Mouse (Mus musculus) liver, embryonic 16.5 days (tissue): ENCODE results near the gene Pdgfd. TPM values are rescaled to one million over a fixed set of nuclear protein-coding genes. Genes with fewer than 3 reads are reported as not detected.
"Not testable (repeated sequence)": the region's sequence is repeated elsewhere in the genome, so short reads cannot be mapped to it uniquely, and the experiment has no call there.

ENCODE experiments used
- ATAC-seq: fragments of 200-750 bp; cut with Nextera tagmentation; 2 replicates; pipeline ENCODE4 v1.8.0; 2017; ENCODE audit warnings: low read depth, mild to moderate bottlenecking, moderate number of reproducible peaks, moderate library complexity
- H3K27ac ChIP-seq: fragments of 300-500 bp; sonication (generic); 2 replicates; pipeline ENCODE4 v1.5.1; 2014; ENCODE audit warnings: mild to moderate bottlenecking, low read length
- H3K27me3 ChIP-seq: fragments of 300-500 bp; sonication (generic); 2 replicates; pipeline ENCODE4 v1.6.1; 2014; ENCODE audit warnings: low read depth, low read length, mixed read lengths; ENCODE audit not compliant: control insufficient read depth, insufficient read depth
- H3K36me3 ChIP-seq: fragments of 300-500 bp; sonication (generic); 2 replicates; pipeline ENCODE4 v1.6.1; 2014; ENCODE audit warnings: mild to moderate bottlenecking; ENCODE audit not compliant: control insufficient read depth, insufficient read depth
- H3K4me1 ChIP-seq: fragments of 300-500 bp; sonication (generic); 2 replicates; pipeline ENCODE4 v1.6.1; 2014; ENCODE audit warnings: low read depth, low read length, mixed read lengths; ENCODE audit not compliant: control insufficient read depth
- H3K4me2 ChIP-seq: fragments of 300-500 bp; sonication (generic); 2 replicates; pipeline ENCODE4 v1.6.1; 2014; ENCODE audit warnings: low read depth, low read length, mixed read lengths
- H3K4me3 ChIP-seq: fragments of 300-500 bp; sonication (generic); 2 replicates; pipeline ENCODE4 v1.5.1; 2014; ENCODE audit warnings: low read depth, mild to moderate bottlenecking, low read length
- H3K9ac ChIP-seq: fragments of 300-500 bp; sonication (generic); 2 replicates; pipeline ENCODE4 v1.6.1; 2014; ENCODE audit warnings: low read depth, low read length
- H3K9me3 ChIP-seq: fragments of 300-500 bp; sonication (generic); replicated peaks from 2 replicates; pipeline ENCODE4 v1.6.1; 2016; ENCODE audit warnings: low read length; ENCODE audit not compliant: control insufficient read depth
- WGBS: fragments of 180-500 bp; shearing (Covaris S2); extraction: QIAGEN DNeasy Blood & Tissue Kit; methylation state at CpG from one replicate; pipeline ENCODE4 v1.1.7; 2014; ENCODE audit not compliant: insufficient replicate concordance; 5-methylcytosine and 5-hydroxymethylcytosine counted together
- polyA plus RNA-seq: library from polyadenylated mRNA; unstranded; fragments of >200 nt; fragmentation: Nextera tagmentation; extraction: Ambion mirVana; gene quantifications from 2 replicates; pipeline ENCODE4 v1.2.1, GENCODE M21; 2015

The Pdgfd gene
- polyA plus RNA-seq, 1 experiment from 2014 or later = 0.53 TPM

DNA sequence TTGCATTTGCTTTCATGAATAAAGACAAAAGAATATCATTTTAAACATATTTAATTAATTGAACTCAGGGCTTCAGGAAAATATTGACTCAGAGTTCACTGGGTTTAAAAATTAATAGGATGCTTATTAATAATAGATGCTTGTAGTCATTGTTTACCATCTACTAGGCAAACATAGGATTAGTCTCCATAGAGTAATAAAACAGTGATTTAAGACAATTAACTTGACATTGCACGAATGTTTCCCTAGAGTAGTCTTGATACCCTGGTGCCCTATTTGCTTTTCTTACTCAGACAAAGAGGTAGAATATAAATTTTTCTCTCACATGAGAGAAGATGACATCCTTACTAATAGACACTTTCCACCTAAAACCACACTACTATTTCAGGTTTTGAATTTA, 49.1 kb downstream of the Pdgfd start:
- Histone ChIP-seq H3K36me3 (no peaks in the 10 kb centered on the region), H3K27ac (no peak overlapping the region), H3K4me2 (no peak overlapping the region), H3K27me3 (no peaks in the 10 kb centered on the region), H3K4me1 (no peaks in the 10 kb centered on the region), H3K9me3 (no peaks in the 10 kb centered on the region), H3K4me3 (no peak overlapping the region), H3K9ac (no peak overlapping the region)
- WGBS = 53% methylated on average over 1 of the region's 1 CpGs
- ATAC-seq = no peak

DNA sequence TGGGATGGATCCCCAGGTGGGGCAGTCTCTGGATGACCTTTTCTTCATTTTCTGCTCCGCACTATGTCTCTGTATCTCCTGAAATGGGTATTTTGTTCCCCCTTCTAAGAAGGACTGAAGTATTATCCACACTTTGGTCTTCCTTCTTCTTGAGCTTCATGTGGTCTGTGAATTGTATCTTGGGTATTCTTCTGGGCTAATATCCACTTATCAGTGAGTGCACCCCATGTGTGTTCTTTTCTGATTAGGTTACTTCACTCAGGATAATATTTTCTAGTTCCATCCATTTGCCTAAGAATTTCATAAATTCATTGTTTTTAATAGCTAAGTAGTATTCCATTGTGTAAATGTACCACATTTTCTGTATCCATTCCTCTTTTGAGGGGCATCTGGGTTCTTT, 67.6 kb downstream of the Pdgfd start:
- 58% methylated on average over 1 of the region's 1 CpGs for WGBS
- H3K9ac ChIP-seq, H3K27ac ChIP-seq, H3K4me1 ChIP-seq, H3K9me3 ChIP-seq, H3K27me3 ChIP-seq, H3K4me2 ChIP-seq, H3K36me3 ChIP-seq, H3K4me3 ChIP-seq: not testable (repeated sequence)
- ATAC-seq = peak; percentile 62

DNA sequence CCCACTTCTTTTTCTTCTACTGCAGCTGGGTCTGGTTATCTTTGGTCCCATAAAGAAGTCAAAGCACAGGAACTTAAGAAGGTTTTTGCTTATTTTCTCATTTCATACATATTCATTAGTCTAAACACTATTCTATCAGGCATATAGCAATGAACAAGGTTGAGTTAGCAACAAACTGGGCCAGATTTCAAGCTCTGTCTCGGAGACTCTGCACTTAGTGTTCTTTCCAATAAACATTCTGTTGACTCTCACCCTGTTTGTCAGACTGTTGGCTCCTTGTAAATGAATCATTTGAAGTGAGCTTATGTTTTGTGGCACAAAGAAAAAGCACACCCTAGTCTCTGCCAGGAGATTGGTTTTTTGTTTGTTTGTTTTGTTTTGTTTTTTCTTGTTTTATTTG, 81.9 kb downstream of the Pdgfd start:
- H3K9ac ChIP-seq = no peak overlapping the region
- H3K4me2 ChIP-seq = no peak overlapping the region
- no peaks in the 10 kb centered on the region for H3K4me1 ChIP-seq
- H3K36me3 ChIP-seq = no peaks in the 10 kb centered on the region
- no peak overlapping the region for H3K27ac ChIP-seq
- H3K4me3 ChIP-seq = no peak overlapping the region
- WGBS = 38% methylated on average over 1 of the region's 1 CpGs
- ATAC-seq = no peak
- H3K9me3 ChIP-seq = no peaks in the 10 kb centered on the region
- no peaks in the 10 kb centered on the region for H3K27me3 ChIP-seq

DNA sequence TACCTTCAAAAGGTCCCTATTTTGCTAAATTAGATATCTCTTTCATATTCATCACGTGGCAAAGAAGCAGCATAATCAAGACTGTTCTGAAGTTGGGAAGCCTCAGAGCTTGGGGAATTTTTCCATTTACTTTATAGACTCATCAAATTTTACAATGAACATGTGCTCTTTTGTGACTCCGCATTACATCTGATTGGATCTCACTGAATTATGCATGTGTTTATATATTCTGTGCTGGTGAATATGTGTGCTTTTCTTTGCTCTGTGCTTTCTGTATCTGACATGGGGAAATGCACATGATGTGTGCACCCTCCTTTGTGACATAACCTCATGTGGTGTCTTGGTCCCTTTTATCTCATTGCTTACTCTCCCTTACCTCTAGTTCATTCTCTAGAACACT, 83.6 kb downstream of the Pdgfd start:
- Histone ChIP-seq H3K27ac (no peak overlapping the region), H3K27me3 (no peaks in the 10 kb centered on the region), H3K4me2 (no peak overlapping the region), H3K36me3 (no peaks in the 10 kb centered on the region), H3K9me3 (no peaks in the 10 kb centered on the region), H3K9ac (no peak overlapping the region), H3K4me1 (no peaks in the 10 kb centered on the region), H3K4me3 (no peak overlapping the region)
- WGBS = 61% methylated on average over 2 of the region's 2 CpGs
- ATAC-seq = no peak

DNA sequence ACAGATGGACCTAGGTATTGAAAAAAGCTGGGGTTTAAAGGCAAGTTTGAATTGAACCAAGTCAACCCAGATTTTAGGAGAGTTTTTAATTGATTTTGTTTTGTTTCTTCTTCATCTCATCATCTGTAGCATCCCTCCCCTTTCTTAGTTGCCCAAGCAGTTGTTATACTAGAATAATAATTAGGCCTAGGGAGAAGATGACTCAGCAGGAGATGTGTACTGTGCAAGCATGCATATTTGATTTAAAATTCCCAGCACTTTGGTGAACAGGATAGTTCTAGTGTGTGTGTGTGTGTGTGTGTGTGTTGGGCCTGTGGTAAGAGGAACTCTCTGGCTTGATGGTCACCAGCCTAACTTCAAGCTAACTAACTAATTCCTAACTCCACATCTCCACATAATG, 88.7 kb downstream of the Pdgfd start:
- Histone ChIP-seq H3K27me3 (no peaks in the 10 kb centered on the region), H3K36me3 (no peaks in the 10 kb centered on the region)
- no peak for ATAC-seq

DNA sequence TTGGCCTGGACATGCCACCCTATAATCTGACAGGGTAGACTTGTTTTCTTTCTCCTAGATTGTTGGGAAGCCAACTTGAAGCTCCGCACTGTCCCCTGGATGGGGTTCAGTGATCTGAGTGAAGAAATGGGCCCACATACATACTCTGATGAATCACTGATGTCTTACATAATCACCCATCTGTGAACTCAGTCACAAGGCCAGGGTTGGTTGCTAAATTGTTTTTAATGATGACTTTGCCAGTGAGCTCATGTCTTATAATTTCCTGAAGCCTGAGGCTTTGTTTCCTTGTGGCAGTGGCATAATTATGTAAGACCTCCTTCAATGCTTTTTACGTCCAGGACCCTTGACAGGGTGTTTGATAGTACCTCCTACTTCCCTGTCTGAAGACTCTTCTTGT, 96.4 kb downstream of the Pdgfd start:
- H3K4me2 ChIP-seq = no peak overlapping the region
- H3K4me3 ChIP-seq = no peak overlapping the region
- WGBS = 64% methylated on average over 2 of the region's 2 CpGs
- no peak for ATAC-seq
- H3K4me1 ChIP-seq = no peaks in the 10 kb centered on the region
- no peaks in the 10 kb centered on the region for H3K27me3 ChIP-seq
- H3K9me3 ChIP-seq = no peaks in the 10 kb centered on the region
- H3K27ac ChIP-seq = no peak overlapping the region
- no peak overlapping the region for H3K9ac ChIP-seq
- no peaks in the 10 kb centered on the region for H3K36me3 ChIP-seq

More for the DNA sequence above, 88.7 kb downstream of the Pdgfd start:
- no peak overlapping the region for H3K4me2 ChIP-seq
- no peak overlapping the region for H3K4me3 ChIP-seq
- no peaks in the 10 kb centered on the region for H3K9me3 ChIP-seq
- no peak overlapping the region for H3K27ac ChIP-seq
- H3K4me1 ChIP-seq = no peaks in the 10 kb centered on the region
- no peak overlapping the region for H3K9ac ChIP-seq

DNA sequence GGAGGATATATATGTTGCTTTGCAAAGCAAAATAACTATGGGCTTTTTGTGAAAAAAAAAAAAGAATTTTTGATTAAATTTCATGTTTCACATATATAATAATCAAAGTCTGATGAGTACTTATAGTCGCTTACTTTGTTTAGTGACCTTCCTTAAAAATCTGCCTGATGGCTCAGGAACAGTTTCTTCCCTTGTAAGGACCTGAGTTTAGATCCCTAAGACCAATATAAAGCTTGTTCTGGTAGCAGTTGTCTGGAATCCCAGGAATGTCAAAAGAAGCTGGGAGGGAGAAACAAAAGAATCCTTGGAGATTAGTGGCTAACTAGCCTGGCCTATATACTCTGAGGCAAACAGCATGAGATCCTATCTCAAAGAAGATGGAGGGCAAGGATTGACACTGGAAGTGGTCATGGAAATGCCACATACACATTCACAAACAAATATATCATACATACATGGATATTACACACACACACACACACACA, 101.5 kb downstream of the Pdgfd start, which contains the start of gene Ddi1:
Ddi1 (minus strand) TSS at position 51 of the 485 bp plus-strand sequence.
- Histone ChIP-seq H3K9me3 (no peaks in the 10 kb centered on the region), H3K27me3 (no peaks in the 10 kb centered on the region), H3K4me3 (no peak within 1 kb of the TSS), H3K4me1 (no peaks in the 10 kb centered on the region), H3K27ac (no peak within 1 kb of the TSS), H3K4me2 (no peak within 1 kb of the TSS), H3K36me3 (no peaks in the 10 kb centered on the region), H3K9ac (no peak within 1 kb of the TSS)
- WGBS = 61% methylated on average over 1 of the region's 1 CpGs
- ATAC-seq = no peak

DNA sequence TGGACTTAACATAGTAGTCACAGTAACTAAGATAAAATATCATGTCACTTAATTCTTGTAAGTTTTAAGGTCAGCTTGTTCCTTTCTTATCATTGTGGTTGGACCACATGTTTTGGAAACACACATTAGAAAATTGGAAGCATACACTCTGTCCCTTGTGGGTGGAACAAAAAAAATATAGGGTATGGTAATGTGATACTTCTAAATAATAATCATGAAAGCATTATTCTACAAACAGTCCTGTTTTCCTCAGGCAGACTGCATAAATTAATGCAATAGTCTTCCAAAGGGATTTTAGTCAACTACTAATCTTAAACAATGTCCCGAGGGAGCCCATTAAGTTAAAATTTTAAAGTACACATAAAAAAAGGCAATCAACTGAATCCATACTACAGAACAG, 108.0 kb downstream of the Pdgfd start:
- Histone ChIP-seq H3K4me1 (no peaks in the 10 kb centered on the region), H3K9me3 (no peaks in the 10 kb centered on the region)
- WGBS = 48% methylated on average over 1 of the region's 1 CpGs

DNA sequence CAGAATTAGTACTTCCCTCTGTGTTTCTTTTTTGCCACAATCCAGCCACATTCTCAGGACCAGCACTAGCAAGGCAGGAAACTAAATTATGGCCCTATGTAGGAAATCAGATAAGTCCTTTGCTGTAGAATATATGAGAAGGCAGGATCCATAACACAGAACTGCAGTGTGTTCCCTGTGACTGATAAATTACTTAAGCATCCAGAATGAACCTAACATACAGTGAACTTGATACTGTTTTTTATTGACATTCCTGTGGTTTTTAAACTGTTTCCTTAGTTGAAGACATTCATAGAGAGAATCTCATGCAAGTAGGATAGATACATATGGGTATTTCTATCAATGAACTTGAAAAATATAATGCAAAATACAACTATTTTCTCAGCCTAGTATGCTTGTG, 109.1 kb downstream of the Pdgfd start:
- H3K4me2 ChIP-seq = no peak overlapping the region
- H3K36me3 ChIP-seq = no peaks in the 10 kb centered on the region
- H3K9ac ChIP-seq = no peak overlapping the region
- no peaks in the 10 kb centered on the region for H3K4me1 ChIP-seq
- no peak overlapping the region for H3K4me3 ChIP-seq
- H3K27ac ChIP-seq = no peak overlapping the region
- no peaks in the 10 kb centered on the region for H3K27me3 ChIP-seq
- ATAC-seq = no peak
- H3K9me3 ChIP-seq = no peaks in the 10 kb centered on the region

More for the DNA sequence above, 108.0 kb downstream of the Pdgfd start:
- Histone ChIP-seq H3K36me3 (no peaks in the 10 kb centered on the region), H3K4me3 (no peak overlapping the region), H3K9ac (no peak overlapping the region), H3K4me2 (no peak overlapping the region), H3K27me3 (no peaks in the 10 kb centered on the region), H3K27ac (no peak overlapping the region)
- no peak for ATAC-seq

DNA sequence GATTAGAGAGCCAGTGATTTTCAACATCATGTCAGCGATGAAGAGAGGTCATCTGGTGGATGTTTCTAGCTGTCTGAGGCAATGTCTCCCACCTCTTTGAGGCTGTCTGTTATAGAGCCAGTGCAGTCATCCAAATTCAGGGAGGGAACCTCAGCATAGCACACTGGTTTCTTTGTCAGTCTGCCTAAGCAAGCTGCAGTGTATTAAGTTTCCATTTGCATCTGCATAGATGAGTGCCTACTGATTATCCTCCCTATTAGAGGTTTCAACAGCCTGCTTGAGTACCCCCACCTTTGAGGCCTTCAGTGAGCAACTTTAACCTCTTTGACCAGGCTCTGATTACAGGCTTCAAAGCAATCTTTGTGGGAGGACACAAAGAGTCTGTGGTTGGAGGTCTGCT, 118.4 kb downstream of the Pdgfd start:
- H3K9ac ChIP-seq = no peak overlapping the region
- H3K27ac ChIP-seq = no peak overlapping the region
- H3K4me1 ChIP-seq = no peaks in the 10 kb centered on the region
- H3K4me2 ChIP-seq = no peak overlapping the region
- H3K9me3 ChIP-seq = no peaks in the 10 kb centered on the region
- no peak for ATAC-seq
- no peaks in the 10 kb centered on the region for H3K36me3 ChIP-seq
- WGBS = 50% methylated on average over 1 of the region's 1 CpGs
- no peak overlapping the region for H3K4me3 ChIP-seq
- no peaks in the 10 kb centered on the region for H3K27me3 ChIP-seq
